Mouse (Mus musculus) spleen, adult 2 months (tissue): ENCODE results near the gene Slc7a5. TPM values are rescaled to one million over a fixed set of nuclear protein-coding genes. Genes with fewer than 3 reads are reported as not detected.

Source experiments
- DNase-seq, 2 experiments: peaks; one replicate each; pipeline versions ENCODE4 v3.0.0 to v3.0.0-alpha.2; 2012 to 2021; ENCODE audit warnings: low spot score in 2 of 2, low read depth in 1 of 2
- H3K27ac ChIP-seq: fragments of 200-500 bp; 2 replicates; pipeline ENCODE4 v1.5.1; 2012; ENCODE audit warnings: low read length, inconsistent platforms; ENCODE audit not compliant: insufficient read depth
- H3K27me3 ChIP-seq: fragments of 200-500 bp; 2 replicates; pipeline ENCODE4 v1.6.1; 2012; ENCODE audit warnings: mild to moderate bottlenecking, moderate library complexity, low read length, inconsistent platforms; ENCODE audit not compliant: control insufficient read depth, insufficient read depth
- H3K36me3 ChIP-seq: fragments of 200-500 bp; 2 replicates; pipeline ENCODE4 v1.6.1; 2012; ENCODE audit warnings: mild to moderate bottlenecking, low read length, inconsistent platforms; ENCODE audit not compliant: control insufficient read depth, insufficient read depth
- H3K4me1 ChIP-seq: fragments of 200-500 bp; 2 replicates; pipeline ENCODE4 v1.6.1; 2011; ENCODE audit warnings: inconsistent platforms; ENCODE audit not compliant: control insufficient read depth, insufficient read depth, insufficient read length
- H3K4me3 ChIP-seq: fragments of 200-500 bp; 2 replicates; pipeline ENCODE4 v1.5.1; 2011; ENCODE audit warnings: mild to moderate bottlenecking, inconsistent platforms; ENCODE audit not compliant: insufficient read depth, insufficient read length; ENCODE audit errors: extremely low read depth
- CTCF ChIP-seq: fragments of 200-500 bp; IDR thresholded peaks from 2 replicates; pipeline ENCODE4 v1.5.1; 2011; ENCODE audit warnings: mild to moderate bottlenecking, inconsistent platforms; ENCODE audit not compliant: insufficient read depth, insufficient read length, insufficient replicate concordance; ENCODE audit errors: extremely low read depth
- POLR2A ChIP-seq: fragments of 200-500 bp; IDR thresholded peaks from 2 replicates; pipeline ENCODE4 v1.6.1; 2011; ENCODE audit warnings: low read depth, low read length, inconsistent platforms
- WGBS: fragments of 180-500 bp; shearing (Covaris S2); methylation state at CpG from one replicate; pipeline ENCODE4 v1.1.7; 2018; 5-methylcytosine and 5-hydroxymethylcytosine counted together
- polyA plus RNA-seq: library from polyadenylated mRNA; depleted of rRNA; stranded (reverse); fragments of >200 nt; gene quantifications from 2 replicates; pipeline ENCODE4 v1.2.3, GENCODE M21; 2012

Slc7a5 gene
- polyA plus RNA-seq, 1 experiment, result 45.0 TPM

GRCm38 (mm10) chr8:121908378-121909147, 1.1 kb upstream of the Slc7a5 start:
- Histone ChIP-seq H3K36me3 (no peaks in the 10 kb centered on the region), H3K27me3 (no peaks in the 10 kb centered on the region), H3K27ac (no peak overlapping the region), H3K4me1 (peaks cover 4% of the 10 kb centered on the region; the same call in 1 of the 2 replicates), H3K4me3 (no peak overlapping the region)
- TF ChIP-seq CTCF (no peak), POLR2A (no peak)
- 27% methylated on average over 8 of the region's 8 CpGs for WGBS
- no peak for DNase-seq

- no peaks in the 10 kb centered on the region for H3K36me3 ChIP-seq
- 0 out of 2 replicates have a peak overlapping the region, but pooled peaks have one; percentile 10 for H3K27ac ChIP-seq
- WGBS, result under 1% methylated on average over 69 of the region's 72 CpGs
- peaks cover 4% of the 10 kb centered on the region; the same call in 1 of the 2 replicates for H3K4me1 ChIP-seq
- DNase-seq, result peak; percentile 12 to 27
- no peak for TF ChIP-seq CTCF
- no peak for TF ChIP-seq POLR2A
- H3K27me3 ChIP-seq, result no peaks in the 10 kb centered on the region
- H3K4me3 ChIP-seq, result peak overlapping the region; percentile 85
Observed at GRCm38 (mm10) chr8:121906542-121907512, 667 bp downstream of the Slc7a5 start.

- no peak for DNase-seq
- no peaks in the 10 kb centered on the region for H3K27me3 ChIP-seq
- TF ChIP-seq POLR2A (no peak), CTCF (no peak)
- no peak overlapping the region for H3K27ac ChIP-seq
- no peak overlapping the region for H3K4me3 ChIP-seq
- H3K4me1 ChIP-seq, result peaks cover 4% of the 10 kb centered on the region; the same call in 1 of the 2 replicates
- 34% methylated on average over 5 of the region's 5 CpGs for WGBS
- no peaks in the 10 kb centered on the region for H3K36me3 ChIP-seq
Observed at GRCm38 (mm10) chr8:121905864-121906263, 1.6 kb downstream of the Slc7a5 start.

- Histone ChIP-seq H3K27me3 (no peaks in the 10 kb centered on the region), H3K36me3 (no peaks in the 10 kb centered on the region), H3K4me1 (peaks cover 4% of the 10 kb centered on the region; the same call in 1 of the 2 replicates), H3K27ac (no peak overlapping the region), H3K4me3 (no peak overlapping the region)
- TF ChIP-seq POLR2A (no peak), CTCF (no peak)
- no peak for DNase-seq
- 60% methylated on average over 1 of the region's 1 CpGs for WGBS
Observed at GRCm38 (mm10) chr8:121905420-121905819, 2.1 kb downstream of the Slc7a5 start.

DNA sequence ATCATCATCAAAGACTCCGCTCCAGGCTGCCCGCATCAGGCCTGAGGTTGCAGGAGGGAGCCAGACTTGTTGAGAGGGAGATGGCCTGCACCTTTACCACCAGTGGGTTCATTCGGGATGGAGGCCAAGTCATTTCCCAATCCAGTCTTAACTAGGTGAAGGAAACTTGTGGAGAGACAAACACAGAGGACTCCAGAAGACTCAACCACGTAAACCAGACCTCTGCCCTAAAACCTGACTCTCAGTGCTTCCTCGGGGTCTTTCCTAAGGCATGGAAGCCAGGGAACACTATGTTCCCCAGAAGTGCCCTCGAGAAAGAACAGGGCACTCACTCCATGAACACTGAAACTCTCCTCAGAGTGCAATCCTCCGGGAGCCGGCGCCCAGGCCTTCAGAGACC, 2.5 kb downstream of the Slc7a5 start:
- H3K27ac ChIP-seq, result no peak overlapping the region
- H3K4me3 ChIP-seq, result no peak overlapping the region
- no peaks in the 10 kb centered on the region for H3K36me3 ChIP-seq
- H3K27me3 ChIP-seq, result no peaks in the 10 kb centered on the region
- TF ChIP-seq POLR2A (no peak), CTCF (no peak)
- no peak for DNase-seq
- peaks cover 4% of the 10 kb centered on the region; the same call in 1 of the 2 replicates for H3K4me1 ChIP-seq
- 89% methylated on average over 9 of the region's 9 CpGs for WGBS

DNA sequence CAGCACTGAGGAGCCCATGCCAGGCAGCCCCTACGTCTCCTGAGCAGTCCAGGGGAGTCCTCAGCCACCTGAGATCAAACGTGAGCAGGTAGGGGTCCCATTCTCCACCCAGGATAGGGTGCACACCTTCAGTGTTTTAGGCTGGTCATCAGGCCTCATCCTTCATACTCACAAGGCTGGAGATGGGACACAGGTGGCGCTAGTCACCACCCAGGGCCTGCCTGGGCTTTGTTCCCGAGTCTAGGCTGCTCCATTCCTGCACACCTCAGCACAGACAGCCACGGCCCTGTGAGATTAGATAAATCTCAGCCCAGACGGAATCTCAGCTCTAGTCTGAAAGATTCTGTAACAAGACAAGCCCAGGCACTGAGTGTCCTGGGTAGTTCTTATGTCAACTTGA, 3.5 kb downstream of the Slc7a5 start:
- 85% methylated on average over 6 of the region's 6 CpGs for WGBS
- Histone ChIP-seq H3K4me3 (no peak overlapping the region), H3K27ac (no peak overlapping the region), H3K27me3 (no peaks in the 10 kb centered on the region), H3K36me3 (no peaks in the 10 kb centered on the region), H3K4me1 (peaks cover 4% of the 10 kb centered on the region; the same call in 1 of the 2 replicates)
- TF ChIP-seq CTCF, result no peak
- no peak for TF ChIP-seq POLR2A
- no peak for DNase-seq
